Mouse (Mus musculus) olfactory bulb, adult 2 months (tissue): ENCODE data around the gene Fkbp6.

Experiments
- CTCF ChIP-seq: fragments of 200-500 bp; IDR thresholded peaks from 2 replicates; pipeline ENCODE4 v1.5.1; 2012; ENCODE audit warnings: low read depth, mild to moderate bottlenecking, low read length, moderate library complexity; ENCODE audit not compliant: insufficient read depth
- POLR2A ChIP-seq: fragments of 200-500 bp; IDR thresholded peaks from 2 replicates; pipeline ENCODE4 v1.6.1; 2012; ENCODE audit warnings: mild to moderate bottlenecking, low read depth, low read length, moderate library complexity; ENCODE audit not compliant: insufficient read depth

- TF ChIP-seq CTCF (no peak), POLR2A (no peak)
These were observed 99.4 kb downstream of the Fkbp6 start for GRCm38 (mm10) chr5:135250186-135251078.
